Mouse (Mus musculus): ENCODE data around the gene Gm10974.

Gene Gm10974

DNA sequence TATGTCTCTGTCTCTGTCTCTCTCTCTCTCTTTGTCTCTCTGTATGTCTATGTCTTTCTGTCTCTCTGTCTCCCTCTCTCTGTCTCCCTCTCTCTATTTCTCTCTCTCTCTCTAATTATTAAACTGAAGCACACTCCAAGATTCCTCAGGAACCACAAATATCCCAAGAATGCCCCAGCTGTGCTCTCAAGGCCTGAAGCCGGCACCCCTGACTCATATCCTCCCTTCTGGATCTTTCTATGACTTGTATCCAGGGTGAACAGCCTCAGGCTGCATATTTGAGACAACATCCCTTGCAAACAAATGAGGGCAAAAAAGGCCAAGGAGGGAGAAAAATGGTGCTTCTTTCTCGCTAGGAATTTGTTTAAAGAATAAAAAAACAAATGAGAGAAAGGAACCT is at the start of gene Gm10974:
Gene Gm10974 (plus strand): TSS at position 2 of the 400 bp plus-strand sequence.
- no peak for DNase-seq (ENCODE audit: low spot score)

DNA sequence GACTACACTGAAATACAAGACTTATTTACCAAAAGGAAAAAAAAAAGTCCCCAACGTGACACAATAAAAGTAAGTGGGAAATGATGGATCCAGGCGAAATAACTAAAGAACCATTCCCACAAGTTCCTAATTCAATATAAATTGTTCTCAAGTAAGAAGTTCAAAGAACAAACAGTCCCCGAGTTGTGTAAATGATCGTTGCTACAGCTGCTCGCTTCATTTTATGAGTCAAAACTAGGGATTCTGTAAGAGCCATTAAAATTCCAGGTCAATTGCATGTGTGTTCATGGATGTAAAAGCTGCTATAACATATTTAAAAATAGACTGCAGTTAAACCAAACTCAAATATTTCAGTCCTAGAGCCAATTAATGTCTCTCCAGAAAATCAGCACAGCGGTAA is 47.6 kb upstream of the Gm10974 start:
- DNase-seq (ENCODE audit: low spot score): no peak

DNA sequence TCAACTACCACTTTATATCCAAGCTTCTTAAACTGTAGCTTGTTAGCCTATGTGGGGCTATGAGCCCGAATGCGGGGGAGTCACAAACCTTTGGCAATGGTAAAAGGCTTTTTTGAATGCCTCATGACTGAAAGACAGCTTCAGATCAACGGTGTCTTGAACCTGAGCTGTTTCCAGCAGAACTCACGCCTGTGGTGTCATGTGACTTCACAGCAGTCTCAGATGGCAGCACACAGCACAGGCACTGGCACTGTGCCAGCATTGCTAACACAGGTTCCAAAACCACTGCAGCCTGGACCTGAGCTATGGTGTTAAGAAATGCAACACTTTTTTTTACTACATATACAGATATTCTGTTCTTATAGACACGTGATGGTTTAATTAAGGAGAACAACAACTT is 44.7 kb upstream of the Gm10974 start:
- DNase-seq (ENCODE audit: low spot score): peak; percentile 35

DNA sequence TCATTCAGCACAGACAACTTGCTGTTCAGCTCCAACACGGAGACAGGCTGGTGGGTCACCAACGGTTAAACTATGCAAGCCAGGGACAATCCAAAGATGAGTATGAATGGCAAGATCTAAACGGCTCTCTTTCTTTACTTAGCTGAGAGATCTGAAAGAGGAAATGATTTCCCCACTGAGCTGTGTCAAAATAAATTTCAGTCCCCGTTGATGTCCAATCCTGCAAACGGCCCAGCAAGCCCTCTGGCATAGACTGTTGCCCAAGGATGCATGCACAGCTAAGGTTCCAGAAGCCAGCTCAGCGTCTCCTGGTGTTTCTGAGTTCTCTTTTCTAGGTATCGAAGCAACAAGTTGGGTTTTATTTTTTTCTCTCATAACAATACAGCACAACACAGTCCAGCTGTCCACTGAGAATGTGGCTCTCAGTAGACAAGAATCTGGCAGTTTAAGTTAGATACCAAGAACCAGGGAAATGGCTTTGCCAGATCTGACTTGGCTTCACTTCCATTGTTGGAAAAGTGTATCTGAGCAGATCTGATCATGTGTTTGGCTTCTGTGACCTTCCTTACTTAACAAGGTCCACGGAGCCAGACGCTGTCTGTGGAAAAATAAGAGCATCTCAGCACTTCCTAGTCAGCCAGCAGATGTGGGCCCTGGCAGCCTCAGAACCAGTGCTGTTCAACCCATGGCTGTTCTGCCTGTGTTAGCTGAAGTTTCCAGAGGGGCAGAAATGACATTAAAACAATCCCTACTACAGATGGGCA is 42.3 kb upstream of the Gm10974 start:
- DNase-seq (ENCODE audit: low spot score): no peak

DNA sequence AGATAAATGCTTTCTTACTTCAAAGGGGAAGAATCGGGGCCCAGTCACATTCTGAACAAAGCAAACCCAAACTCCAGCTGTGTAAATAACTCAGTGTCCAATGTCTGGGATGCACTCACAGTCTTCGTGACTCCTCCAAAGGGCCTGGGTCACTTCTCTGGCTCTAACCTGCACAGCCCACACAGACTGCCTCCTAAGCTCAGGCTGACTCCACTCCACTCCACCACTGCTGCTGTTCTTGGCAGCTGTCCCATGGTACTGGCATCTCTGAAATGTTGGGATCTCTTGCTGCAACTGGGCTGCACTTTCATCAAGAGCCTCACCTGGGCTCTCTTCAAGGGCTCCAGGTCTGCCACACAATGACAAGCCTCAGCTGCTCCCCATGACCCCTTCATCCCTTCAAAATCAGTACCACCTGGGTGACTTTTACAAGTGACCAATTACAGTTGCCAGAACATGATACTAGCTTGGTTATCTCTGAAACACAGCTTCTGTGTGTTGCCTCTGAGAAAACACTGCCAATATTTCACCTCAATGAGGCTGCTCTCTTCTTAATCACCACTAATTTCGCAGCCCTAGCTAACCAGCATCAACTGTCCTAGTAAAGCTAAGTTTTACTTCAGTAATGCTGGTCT is 40.2 kb upstream of the Gm10974 start:
- peak; percentile 17 for DNase-seq (ENCODE audit: low spot score)

DNA sequence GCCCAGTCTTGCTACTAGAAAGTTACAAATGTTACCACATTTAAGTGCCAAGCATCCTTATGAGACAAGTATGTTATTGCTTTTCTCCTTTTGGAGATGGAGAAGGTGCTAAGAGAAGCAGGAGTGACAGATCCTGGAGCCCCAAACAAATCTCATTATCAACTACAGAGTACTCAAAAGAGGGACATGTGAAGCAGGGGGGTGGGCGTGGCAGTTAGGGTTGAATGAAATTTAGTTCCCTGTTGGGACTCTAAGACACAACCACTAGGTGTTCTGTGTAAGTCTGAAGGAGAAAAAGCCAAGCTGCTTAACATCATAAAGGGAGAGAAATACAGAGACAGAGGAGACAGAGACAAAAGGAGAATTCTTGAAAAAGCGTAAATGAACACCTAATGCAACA is 38.2 kb upstream of the Gm10974 start:
- DNase-seq (ENCODE audit: low spot score): no peak

DNA sequence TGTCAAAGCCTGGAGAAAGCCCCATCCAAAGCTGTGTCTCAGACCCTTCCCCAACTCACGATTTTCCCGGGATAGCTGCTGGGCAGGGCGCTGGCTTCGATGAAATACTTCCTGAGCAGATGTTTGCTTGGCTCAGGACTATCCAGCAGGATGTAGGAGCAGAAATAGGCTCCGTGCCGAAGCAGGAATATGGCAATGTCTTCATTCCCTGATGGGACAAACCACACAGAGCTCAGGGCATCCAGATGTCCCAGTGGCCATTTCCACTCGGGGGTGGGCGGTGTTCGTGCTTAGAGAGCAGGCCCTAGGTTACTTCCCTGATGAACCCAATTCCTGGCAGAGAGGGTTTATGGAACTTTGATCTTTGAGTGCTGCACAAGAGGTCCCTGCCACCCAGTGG is 35.1 kb upstream of the Gm10974 start:
- no peak for DNase-seq (ENCODE audit: low spot score)

DNA sequence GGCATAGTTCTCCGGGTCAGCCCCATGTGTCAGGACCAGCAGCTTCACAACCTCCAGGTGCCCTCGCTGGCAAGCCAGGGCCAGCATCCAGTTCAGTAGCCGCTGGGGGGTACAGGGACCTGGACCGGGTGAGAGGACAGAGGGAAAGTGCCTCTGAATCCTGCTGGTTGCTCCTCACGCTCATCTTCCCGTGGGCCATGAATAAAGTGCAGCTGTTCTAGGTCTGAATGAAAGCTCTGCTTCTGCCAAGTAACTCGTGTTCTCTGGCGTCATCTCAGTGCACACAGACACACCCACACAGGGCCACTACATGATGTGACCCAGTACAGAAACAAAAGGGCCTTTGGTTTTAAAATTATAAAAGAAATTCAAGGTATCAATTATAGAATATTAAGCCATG is 33.4 kb upstream of the Gm10974 start:
- no peak for DNase-seq (ENCODE audit: low spot score)

DNA sequence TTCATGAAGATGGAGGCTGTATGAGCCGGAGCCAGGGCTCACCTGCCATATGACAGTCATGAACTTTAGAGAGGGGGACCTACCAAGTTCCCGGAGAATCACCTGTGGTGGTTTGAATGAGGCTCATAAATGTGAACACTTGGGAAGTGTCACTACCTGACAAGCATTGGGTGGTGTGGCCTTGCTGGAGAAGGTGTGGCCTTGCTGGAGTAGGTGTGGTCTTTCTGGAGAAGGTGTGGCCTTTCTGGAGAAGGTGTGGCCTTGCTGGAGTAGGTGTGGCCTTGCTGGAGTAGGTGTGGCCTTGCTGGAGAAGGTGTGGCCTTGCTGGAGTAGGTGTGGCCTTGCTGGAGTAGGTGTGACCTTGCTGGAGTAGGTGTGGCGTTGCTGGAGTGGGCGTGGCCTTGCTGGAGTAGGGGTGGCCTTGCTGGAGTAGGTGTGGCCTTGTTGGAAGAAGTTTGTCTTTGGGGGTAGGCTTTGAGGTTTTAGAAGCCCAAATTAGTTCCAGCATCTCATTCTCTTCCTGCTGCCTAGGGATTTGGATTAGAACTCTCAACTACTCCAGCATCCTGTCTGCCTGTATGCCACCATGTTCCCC is 31.7 kb upstream of the Gm10974 start:
- no peak for DNase-seq (ENCODE audit: low spot score)

DNA sequence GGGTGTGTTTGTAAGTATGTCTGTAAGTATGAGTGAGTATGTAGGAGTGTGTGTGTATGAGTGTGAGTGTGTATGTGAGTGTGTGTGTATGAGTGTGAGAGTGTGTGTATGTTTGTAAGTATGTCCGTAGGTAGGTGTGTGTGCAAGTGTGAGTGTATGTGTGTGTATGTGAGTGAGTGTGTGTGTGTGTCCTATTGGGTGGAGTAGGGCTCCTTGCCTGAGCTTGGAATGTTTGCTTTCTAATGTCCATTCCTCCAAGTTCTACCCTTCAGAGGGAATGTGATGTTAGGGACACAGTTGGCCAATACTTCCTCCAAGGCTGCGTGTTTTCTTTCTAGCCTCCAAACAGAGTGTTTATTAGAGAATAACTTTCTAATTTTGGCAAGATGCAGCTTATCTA is 28.8 kb upstream of the Gm10974 start:
- DNase-seq (ENCODE audit: low spot score): no peak

DNA sequence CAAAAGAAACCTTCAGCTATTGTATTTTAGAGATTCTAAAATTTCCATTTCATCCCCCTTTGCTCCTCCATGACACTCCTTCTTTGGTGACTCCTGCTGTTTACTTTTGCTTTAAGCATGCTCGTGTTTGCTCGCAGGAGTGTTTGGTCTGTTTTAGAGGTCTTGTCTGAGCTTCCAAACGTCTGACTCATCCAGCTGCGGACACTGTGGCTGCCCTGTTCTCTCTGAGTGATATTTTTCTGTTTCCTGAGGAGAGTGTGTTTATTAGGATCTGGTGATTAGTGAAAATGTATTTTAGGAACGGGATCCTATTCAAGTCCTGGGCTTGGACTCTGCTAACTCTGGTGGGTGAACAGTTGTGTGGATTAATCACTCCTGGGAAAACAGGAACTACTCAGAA is 26.1 kb upstream of the Gm10974 start:
- DNase-seq (ENCODE audit: low spot score): no peak

DNA sequence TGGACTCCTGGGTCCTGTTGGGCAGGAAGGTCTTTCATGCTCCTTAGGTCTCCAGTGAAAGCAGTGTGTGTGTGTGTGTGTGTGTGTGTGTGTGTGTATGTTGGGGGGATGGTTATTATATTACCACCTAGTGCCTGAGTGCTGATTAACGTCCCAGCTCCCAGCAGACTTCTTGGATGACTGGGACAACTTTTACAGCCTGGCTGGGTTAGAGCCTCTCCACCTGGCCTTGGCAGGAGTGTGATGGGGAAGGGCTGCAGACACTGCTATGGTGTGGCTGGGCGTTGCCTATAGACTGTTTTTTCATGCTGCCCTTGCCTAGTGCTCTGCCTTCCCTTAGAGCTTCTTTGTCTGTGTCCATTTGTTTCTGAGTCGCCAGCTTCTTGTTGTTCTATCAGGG is 25.7 kb upstream of the Gm10974 start:
- no peak for DNase-seq (ENCODE audit: low spot score)

DNA sequence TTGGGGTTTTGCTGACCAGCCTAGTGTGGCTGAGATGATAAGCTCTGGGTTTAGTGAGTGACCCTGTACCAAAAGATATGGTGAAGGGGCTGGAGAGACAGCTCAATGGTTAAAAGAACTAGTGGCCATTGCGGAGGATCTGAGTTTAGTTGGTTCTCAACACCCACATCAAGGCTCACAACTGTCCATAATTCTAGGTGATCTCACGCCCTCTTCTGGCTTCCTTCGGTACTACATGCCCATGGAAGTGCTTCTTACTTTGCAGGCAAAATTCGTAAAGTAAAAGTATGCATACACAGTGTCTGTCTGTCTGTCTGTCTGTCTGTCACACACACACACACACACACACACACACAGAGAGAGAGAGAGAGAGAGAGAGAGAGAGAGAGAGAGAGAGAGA is 23.4 kb upstream of the Gm10974 start:
- DNase-seq (ENCODE audit: low spot score): peak; percentile 80

DNA sequence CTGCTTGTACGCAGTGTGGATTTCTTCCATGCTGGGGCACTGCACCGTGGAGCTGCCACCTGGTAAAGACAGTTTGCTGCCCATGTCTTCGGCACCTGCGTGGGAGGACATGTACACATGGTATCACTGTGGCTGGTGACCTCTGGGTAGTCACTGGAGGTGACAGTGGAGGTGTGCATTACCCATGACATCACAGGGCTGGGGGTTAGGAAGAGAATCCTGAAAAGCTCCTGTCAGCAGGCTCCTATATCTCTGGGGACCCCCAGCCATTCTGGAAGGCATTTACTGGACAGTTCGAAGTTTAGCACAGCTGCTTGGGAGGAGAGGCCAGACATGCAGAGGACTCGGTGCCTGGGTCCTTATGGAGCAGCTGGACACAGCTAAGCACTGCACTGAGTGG is 22.9 kb upstream of the Gm10974 start:
- no peak for DNase-seq (ENCODE audit: low spot score)

DNA sequence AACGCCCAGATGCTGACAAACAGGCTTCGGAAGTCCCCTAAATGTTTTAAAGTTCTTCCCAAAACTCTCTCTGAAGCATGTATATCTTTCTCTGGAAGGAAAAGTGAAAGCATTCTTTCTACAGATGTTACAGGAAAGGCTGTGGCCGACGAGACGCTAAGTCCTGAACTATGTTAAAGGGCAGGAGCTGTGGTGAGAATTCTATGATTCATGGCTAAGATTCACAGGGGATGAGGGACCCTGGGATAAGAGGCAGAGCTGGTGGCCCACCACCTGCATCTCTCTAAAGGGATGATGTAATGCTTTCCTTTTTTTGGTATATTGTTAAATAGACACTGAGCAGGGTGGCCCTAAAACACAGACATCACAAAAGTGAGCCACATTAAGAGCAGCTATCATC is 22.4 kb upstream of the Gm10974 start:
- DNase-seq (ENCODE audit: low spot score): no peak

DNA sequence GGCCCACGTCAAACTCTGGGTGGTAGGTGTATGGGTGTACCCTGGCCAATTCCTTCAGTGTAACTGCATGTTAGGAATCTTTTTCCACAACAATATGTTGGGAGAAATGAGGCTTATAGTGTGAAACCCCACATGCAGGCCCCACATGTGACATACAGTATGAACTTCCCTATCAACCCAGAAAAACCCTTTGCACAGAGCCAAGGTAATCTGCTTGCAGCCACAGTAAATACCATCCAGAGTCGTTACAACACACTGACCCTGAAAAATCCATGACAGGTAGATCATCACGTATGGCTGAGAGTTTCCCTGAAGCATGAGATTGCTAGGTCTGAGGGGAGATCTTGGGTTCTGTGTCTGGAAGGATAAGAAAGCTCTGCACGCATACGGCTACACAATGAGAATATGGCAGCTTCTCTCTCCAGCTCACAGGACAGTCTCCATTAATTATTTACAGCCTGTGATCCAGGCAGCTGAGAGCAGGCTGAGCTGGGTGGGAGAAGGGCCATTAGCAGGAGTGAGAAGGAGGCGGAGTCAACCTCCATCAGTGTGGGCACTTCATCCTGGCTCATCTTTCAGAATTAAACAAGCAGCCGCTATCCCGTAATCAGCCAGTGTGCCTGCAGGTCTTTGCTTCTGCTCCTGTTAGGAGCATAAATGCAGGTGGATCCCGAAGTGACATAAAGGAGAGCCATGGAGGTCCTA is 18.6 kb upstream of the Gm10974 start:
- peak; percentile 34 for DNase-seq (ENCODE audit: low spot score)

DNA sequence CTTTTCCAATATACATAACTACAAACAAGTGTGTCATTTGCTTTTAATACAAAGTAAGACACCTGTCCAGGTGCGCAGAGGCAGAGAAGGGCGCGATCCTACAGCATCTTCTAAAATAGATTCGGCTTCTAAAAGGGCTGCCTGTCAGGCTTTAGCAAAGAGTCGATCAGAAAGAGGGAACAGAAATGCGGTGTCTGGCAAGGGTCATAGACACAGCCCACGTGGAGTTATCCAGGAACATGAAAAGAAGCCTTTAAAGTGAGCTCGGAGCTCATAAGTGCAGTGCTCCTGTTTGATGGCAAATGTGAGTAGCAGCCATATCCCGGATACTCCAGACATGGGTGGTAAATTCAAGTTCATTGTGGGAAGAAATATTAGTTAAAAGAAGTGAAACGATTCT is 17.1 kb upstream of the Gm10974 start:
- no peak for DNase-seq (ENCODE audit: low spot score)

DNA sequence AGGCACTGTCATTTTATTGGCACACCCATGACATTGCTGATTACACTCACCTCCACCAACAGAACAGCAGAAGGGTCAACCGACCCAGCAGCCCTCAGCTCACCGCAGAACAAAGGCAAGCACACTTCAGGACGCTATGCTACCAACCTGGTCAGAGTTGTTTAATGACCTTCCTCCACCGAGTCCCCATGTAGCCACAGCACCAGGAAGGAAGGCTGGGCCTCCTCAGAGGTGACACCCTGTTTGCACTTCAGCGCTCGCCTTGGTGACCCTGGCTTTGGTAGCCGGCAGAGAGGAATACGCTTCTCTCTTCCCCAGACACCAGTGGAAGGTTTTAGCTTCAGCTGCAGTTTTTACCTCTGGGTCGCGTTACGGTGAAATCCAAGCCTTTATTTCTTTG is 16.0 kb upstream of the Gm10974 start:
- no peak for DNase-seq (ENCODE audit: low spot score)

DNA sequence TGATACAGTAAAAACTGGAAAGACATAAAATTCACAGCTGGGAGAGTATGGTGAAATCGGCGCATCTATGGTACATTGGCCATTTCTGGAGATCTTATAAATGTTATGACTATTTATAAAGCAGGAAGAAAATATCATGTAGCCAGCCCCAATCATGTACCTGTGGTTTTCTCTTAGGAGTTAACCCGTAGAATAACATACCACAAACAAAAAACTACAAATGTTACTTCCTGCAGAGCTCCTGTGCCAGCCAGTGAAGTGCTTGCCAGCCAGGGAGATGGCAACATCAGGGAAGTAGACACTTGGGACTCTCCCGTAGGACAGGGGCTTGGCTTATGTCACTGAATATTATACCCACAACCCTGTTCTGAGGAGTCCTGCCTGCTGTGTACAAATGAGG is 14.6 kb upstream of the Gm10974 start:
- no peak for DNase-seq (ENCODE audit: low spot score)

DNA sequence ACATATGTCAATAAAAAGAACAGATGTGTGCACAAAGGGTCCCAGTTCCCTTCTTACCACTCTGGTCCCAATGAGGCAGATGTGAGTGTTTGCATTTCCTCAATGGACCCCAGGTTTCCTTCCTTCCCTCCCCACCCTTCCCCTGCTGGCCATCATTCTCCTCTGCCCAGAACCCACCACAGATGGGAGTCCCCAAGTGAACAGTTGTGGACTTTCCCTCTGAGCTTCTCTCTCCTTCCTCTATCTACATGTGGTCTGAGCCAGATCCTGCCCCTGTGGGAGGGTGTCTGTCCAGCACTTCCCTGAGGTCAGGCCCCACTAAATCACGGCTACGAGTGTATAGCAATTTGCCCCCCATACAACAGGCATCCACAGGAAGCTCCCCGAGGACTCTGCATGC is 10.8 kb upstream of the Gm10974 start:
- no peak for DNase-seq (ENCODE audit: low spot score)

DNA sequence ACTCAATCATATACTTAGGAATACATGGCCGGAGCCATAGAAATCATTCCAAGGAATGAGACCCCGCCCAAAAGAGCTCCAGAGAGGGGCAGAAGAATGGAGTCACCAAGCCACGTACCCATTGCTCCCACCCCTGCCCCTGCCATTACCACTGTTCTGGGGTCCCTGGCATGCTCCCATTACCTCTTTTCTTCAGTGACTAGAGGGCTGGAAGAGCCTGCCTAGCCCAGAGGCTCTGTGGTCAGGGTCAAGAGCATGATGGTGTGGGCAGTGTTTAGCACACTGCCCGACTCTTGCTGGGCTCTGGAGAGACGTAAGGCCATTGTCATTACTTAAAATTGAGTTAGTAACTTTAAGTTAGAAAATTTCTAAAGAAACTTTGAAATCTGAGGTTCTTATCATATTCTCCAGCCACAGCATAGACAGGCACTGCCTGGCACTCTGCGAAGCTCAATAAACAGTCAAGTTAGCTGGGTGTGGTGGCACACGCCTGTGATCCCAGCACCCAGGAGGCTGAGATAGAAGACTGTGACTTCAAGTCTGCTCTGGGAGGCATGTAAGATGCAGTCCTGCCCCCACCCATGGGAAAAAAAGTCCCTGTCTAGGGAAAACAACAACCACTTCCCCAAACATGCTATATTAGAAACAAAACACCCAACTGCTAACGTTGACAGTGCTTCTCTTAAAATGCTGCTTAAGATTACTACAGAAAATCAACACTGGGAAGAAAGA is 9.7 kb upstream of the Gm10974 start:
- no peak for DNase-seq (ENCODE audit: low spot score)

DNA sequence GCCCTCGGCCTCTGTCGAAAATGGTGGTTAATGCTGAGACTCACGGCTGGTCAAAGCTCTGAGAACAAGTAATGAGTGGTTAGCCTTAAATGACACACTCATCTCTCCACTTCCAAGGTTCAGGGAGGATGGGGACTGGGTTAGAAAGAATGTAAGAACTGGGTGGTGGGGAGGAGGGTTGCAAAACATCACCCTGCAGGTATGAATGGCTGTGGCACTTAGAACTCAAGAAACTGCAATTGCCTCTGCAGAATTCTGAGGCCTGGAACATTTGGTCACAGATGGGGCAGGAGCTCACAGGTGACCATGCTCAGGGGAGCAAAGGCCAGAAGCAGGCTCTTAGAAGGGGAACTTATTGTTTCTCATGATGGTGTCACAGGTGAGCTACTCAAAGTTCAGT is 7.2 kb upstream of the Gm10974 start:
- no peak for DNase-seq (ENCODE audit: low spot score)

All from embryo, embryonic 10 days (tissue).